Mouse (Mus musculus) heart, embryonic 16.5 days (tissue): ENCODE data around the gene Cacna1c. TPM values are rescaled to one million over a fixed set of nuclear protein-coding genes. Genes with fewer than 3 reads are reported as not detected.

Source experiments
- polyA plus RNA-seq: library from polyadenylated mRNA; unstranded; fragments of >200 nt; fragmentation: Nextera tagmentation; extraction: Ambion mirVana; gene quantifications from 2 replicates; pipeline ENCODE4 v1.2.1, GENCODE M21; 2015

The Cacna1c gene
- polyA plus RNA-seq, 1 experiment from 2014 or later: 66.2 TPM

Other genes starting within 250 kb of the Cacna1c start
- 8.7 and 9.0 TPM in 2 replicates for gene Dcp1b, start 21.2 kb downstream of the Cacna1c start, polyA plus RNA-seq
- 0.36 and 0.45 TPM in 2 replicates for gene Cacna2d4, start 40.1 kb upstream of the Cacna1c start, polyA plus RNA-seq
- 0.15 and 0.32 TPM in 2 replicates for gene Lrtm2, start 134.3 kb upstream of the Cacna1c start, polyA plus RNA-seq
- 29.8 and 37.5 TPM in 2 replicates for gene Adipor2, start 221.3 kb upstream of the Cacna1c start, polyA plus RNA-seq